Mouse (Mus musculus): ENCODE results near the gene Cenpt.

GRCm38 (mm10) chr8:105798408-105798807, 54.7 kb downstream of the Cenpt start:
- TF ChIP-seq EP300 (IDR thresholded peaks at IDR 0.05; ENCODE audit: low read depth) (no peak), CTCF (IDR thresholded peaks at IDR 0.05; ENCODE audit: low read depth) (no peak)
